Mouse (Mus musculus) liver, embryonic 16.5 days (tissue): ENCODE data around the gene Klhl35. TPM values are rescaled to one million over a fixed set of nuclear protein-coding genes. Genes with fewer than 3 reads are reported as not detected.
"Not testable (repeated sequence)": the region's sequence is repeated elsewhere in the genome, so short reads cannot be mapped to it uniquely, and the experiment has no call there.

Experiments
- ATAC-seq: fragments of 200-750 bp; cut with Nextera tagmentation; 2 replicates; pipeline ENCODE4 v1.8.0; 2017; ENCODE audit warnings: low read depth, mild to moderate bottlenecking, moderate number of reproducible peaks, moderate library complexity
- H3K27ac ChIP-seq: fragments of 300-500 bp; sonication (generic); 2 replicates; pipeline ENCODE4 v1.5.1; 2014; ENCODE audit warnings: mild to moderate bottlenecking, low read length
- H3K27me3 ChIP-seq: fragments of 300-500 bp; sonication (generic); 2 replicates; pipeline ENCODE4 v1.6.1; 2014; ENCODE audit warnings: low read depth, low read length, mixed read lengths; ENCODE audit not compliant: control insufficient read depth, insufficient read depth
- H3K36me3 ChIP-seq: fragments of 300-500 bp; sonication (generic); 2 replicates; pipeline ENCODE4 v1.6.1; 2014; ENCODE audit warnings: mild to moderate bottlenecking; ENCODE audit not compliant: control insufficient read depth, insufficient read depth
- H3K4me1 ChIP-seq: fragments of 300-500 bp; sonication (generic); 2 replicates; pipeline ENCODE4 v1.6.1; 2014; ENCODE audit warnings: low read depth, low read length, mixed read lengths; ENCODE audit not compliant: control insufficient read depth
- H3K4me2 ChIP-seq: fragments of 300-500 bp; sonication (generic); 2 replicates; pipeline ENCODE4 v1.6.1; 2014; ENCODE audit warnings: low read depth, low read length, mixed read lengths
- H3K4me3 ChIP-seq: fragments of 300-500 bp; sonication (generic); 2 replicates; pipeline ENCODE4 v1.5.1; 2014; ENCODE audit warnings: low read depth, mild to moderate bottlenecking, low read length
- H3K9ac ChIP-seq: fragments of 300-500 bp; sonication (generic); 2 replicates; pipeline ENCODE4 v1.6.1; 2014; ENCODE audit warnings: low read depth, low read length
- H3K9me3 ChIP-seq: fragments of 300-500 bp; sonication (generic); replicated peaks from 2 replicates; pipeline ENCODE4 v1.6.1; 2016; ENCODE audit warnings: low read length; ENCODE audit not compliant: control insufficient read depth
- WGBS: fragments of 180-500 bp; shearing (Covaris S2); extraction: QIAGEN DNeasy Blood & Tissue Kit; methylation state at CpG from one replicate; pipeline ENCODE4 v1.1.7; 2014; ENCODE audit not compliant: insufficient replicate concordance; 5-methylcytosine and 5-hydroxymethylcytosine counted together
- polyA plus RNA-seq: library from polyadenylated mRNA; unstranded; fragments of >200 nt; fragmentation: Nextera tagmentation; extraction: Ambion mirVana; gene quantifications from 2 replicates; pipeline ENCODE4 v1.2.1, GENCODE M21; 2015

Gene Klhl35
- polyA plus RNA-seq, 1 experiment from 2014 or later = not detected

DNA sequence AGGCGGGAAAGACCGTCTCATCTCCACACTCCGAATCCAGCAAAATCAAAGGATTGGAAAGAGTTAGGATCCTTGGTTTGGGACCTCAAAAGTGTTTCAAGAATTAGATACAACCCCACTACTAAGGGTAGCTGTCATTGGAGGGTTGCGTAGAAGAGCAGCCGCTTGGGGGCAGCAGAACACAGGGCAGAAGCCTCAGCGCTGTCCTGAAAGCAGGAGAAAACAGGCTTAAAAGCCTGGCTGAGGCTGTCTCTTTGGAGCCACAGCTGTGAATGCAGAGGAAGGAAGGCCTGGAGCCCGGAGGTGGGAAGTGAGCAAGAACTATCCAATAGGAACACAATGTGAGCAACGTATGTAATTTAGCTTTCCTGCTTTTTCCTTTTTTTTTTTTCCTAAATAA lies 34.4 kb downstream of the Klhl35 start:
- no peaks in the 10 kb centered on the region for H3K27me3 ChIP-seq
- peak overlapping the region; percentile 29; the same call in 1 of the 2 replicates for H3K9ac ChIP-seq
- H3K4me1 ChIP-seq = peaks cover 14% of the 10 kb centered on the region
- 2% methylated on average over 8 of the region's 8 CpGs for WGBS
- peak overlapping the region; percentile 91 for H3K27ac ChIP-seq
- H3K9me3 ChIP-seq = no peaks in the 10 kb centered on the region
- no peak overlapping the region for H3K4me3 ChIP-seq
- peak overlapping the region; percentile 45; the same call in 1 of the 2 replicates for H3K4me2 ChIP-seq
- ATAC-seq = peak; percentile 74
- no peaks in the 10 kb centered on the region for H3K36me3 ChIP-seq

DNA sequence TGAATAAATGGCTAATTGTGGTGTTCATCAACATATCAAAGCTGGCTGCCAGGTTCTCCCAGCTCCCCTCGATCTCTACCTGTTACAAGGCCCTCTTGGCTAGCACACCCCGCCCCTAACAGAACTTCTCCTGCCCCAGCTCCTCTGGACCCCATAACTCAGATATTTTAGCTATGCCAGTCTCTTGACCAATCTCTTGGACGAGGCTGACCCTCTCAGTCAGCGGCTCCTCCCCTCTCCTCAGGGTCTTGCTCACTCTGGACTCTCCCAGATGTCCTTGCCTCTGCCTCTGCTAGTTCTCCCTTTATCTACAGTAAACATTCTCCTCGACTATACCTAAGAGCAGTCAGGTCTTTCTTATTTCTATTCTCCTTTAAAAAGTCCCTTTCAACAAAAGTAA lies 34.9 kb downstream of the Klhl35 start:
- Histone ChIP-seq H3K36me3 (no peaks in the 10 kb centered on the region), H3K4me1 (peaks cover 14% of the 10 kb centered on the region), H3K4me2 (peak overlapping the region; percentile 45), H3K4me3 (no peak overlapping the region), H3K27me3 (no peaks in the 10 kb centered on the region), H3K9ac (peak overlapping the region; percentile 51), H3K27ac (peak overlapping the region; percentile 91), H3K9me3 (no peaks in the 10 kb centered on the region)
- 39% methylated on average over 5 of the region's 5 CpGs for WGBS
- ATAC-seq = peak; percentile 92

DNA sequence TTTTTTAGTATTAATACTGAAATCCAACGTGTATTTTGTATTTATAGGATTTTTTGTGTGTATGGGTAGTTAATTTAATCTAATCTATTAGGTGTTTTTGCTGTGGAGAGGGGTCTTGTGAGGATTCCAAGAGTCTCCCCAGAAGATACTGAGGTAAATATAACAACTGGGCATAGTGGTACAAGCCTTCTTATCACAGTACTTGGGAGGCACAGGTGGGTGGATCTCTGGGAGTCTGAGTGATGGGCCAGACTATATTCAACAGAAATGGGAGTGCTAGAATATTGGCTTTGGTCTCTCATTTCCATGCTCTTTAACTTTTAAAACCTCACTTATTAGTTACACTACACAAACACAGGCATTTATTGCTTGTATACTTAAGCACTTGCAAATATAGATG lies 35.3 kb downstream of the Klhl35 start:
- H3K27ac ChIP-seq = peak overlapping the region; percentile 75
- peak; percentile 95 for ATAC-seq

DNA sequence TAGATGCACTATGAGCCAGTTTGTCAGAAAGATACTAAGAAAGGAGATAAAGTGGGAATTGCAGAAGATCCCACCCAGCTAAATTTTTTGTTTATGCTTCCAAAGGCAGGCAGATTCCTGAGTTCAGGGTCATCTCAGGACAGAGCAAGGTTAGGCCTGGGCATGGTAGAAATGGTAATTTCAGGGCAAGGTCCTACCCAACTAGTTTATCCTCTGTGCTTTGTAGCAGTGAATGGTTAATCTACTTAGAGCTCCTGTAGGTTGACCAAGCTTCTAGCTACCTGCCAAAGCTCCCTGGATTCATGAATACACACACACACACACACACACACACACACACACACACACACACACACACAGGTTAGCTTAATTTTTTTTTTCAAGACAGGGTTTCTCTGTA lies 38.8 kb downstream of the Klhl35 start:
- H3K27ac ChIP-seq = no peak overlapping the region
- no peak for ATAC-seq
- no peaks in the 10 kb centered on the region for H3K36me3 ChIP-seq
- no peaks in the 10 kb centered on the region for H3K9me3 ChIP-seq
- no peak overlapping the region for H3K9ac ChIP-seq
- H3K4me1 ChIP-seq = peaks cover 14% of the 10 kb centered on the region
- no peak overlapping the region for H3K4me3 ChIP-seq
- H3K27me3 ChIP-seq = no peaks in the 10 kb centered on the region
- no peak overlapping the region for H3K4me2 ChIP-seq

More for the DNA sequence above, 35.3 kb downstream of the Klhl35 start:
- 48% methylated on average over 1 of the region's 1 CpGs for WGBS
- Histone ChIP-seq H3K9me3 (no peaks in the 10 kb centered on the region), H3K36me3 (no peaks in the 10 kb centered on the region), H3K4me3 (no peak overlapping the region), H3K4me1 (peaks cover 14% of the 10 kb centered on the region), H3K4me2 (peak overlapping the region; percentile 33), H3K27me3 (no peaks in the 10 kb centered on the region), H3K9ac (no peak overlapping the region; the same call in 1 of the 2 replicates)

DNA sequence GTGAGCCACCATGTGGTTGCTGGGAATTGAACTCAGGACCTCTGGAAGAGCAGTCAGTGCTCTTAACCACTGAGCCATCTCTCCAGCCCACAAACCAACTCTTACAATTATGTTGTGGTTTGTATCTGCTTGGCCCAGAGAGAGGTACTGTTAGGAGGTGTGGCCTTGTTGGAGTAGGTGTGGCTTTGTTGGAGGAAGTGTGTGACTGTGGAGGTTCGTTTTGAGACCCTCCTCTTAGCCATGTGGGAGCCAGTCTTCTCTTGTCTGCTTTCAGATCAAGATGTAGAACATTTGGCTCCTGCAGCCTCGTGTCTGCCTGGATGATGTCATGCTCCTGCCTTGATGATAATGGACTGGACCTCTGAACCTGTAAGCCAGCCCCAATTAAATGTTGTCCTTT lies 42.4 kb downstream of the Klhl35 start:
- not testable (repeated sequence) for H3K4me1 ChIP-seq, H3K27ac ChIP-seq, H3K36me3 ChIP-seq, H3K4me2 ChIP-seq, H3K27me3 ChIP-seq, H3K9me3 ChIP-seq, H3K9ac ChIP-seq, H3K4me3 ChIP-seq
- 4% methylated on average over 2 of the region's 2 CpGs for WGBS
- 0 out of 2 replicates have a peak, but pooled peaks have one; percentile 27 for ATAC-seq

DNA sequence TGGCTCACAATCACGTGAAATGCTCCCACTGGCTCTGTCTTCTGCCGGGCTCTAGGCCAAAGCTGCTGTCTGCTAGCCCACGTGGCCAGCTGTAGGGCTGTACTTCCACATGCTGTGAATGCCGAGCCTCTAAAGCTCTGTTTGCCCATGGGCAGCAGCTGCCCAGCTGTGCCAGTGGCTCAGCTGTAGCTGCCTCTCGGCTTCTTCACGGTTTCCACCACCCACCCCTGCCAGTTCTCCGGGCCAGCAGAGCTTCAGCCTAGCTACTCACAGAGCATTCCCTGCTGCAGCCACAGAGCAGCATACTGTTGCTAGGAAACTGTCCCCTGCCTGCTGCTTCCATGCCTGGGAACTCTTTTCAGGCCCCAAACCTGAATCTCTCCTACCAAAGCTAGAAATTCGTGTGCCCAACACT lies 44.3 kb downstream of the Klhl35 start:
- Histone ChIP-seq H3K27ac (no peak overlapping the region), H3K9ac (no peak overlapping the region), H3K9me3 (no peaks in the 10 kb centered on the region), H3K36me3 (no peaks in the 10 kb centered on the region), H3K4me3 (no peak overlapping the region), H3K4me2 (no peak overlapping the region), H3K4me1 (no peaks in the 10 kb centered on the region; the same call in 1 of the 2 replicates), H3K27me3 (no peaks in the 10 kb centered on the region)
- no peak for ATAC-seq
- 34% methylated on average over 8 of the region's 8 CpGs for WGBS

DNA sequence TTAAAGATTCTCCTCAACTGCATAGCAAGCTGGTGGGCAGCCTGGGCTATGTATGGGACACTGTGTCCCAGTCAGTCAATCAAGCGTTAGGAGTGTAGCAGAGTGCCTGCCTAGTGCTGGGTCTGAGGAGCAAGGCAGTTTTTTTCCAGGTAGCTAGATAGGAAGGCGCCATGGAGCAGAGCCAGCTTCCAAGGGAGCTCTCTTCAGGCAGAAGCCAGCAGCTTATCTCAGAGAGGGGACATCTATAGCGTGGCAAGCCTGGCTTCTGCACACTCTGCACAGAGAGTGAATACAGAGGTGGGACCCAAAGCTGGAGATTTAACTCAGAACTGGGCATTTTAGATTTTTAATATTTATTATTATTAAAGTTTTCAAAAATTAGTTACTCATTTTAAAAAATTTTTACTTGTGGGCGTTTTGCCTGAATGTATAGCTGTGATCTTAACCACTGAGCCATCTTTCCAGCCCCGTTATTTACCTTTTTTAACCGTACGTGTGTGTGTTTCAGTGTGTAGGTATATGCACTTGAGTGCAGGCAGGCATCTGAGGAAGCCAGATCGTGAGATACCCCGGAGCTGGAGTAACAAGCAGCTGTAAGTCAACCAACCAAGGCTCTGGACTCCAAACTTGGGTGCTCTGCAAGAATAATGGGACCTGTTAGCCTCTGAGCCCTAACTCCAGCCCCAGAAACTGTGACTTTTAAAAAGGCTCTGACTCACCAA lies 50.4 kb downstream of the Klhl35 start:
- Histone ChIP-seq H3K9me3 (no peaks in the 10 kb centered on the region), H3K27me3 (no peaks in the 10 kb centered on the region), H3K4me1 (peaks cover 24% of the 10 kb centered on the region), H3K4me2 (peak overlapping the region; percentile 47), H3K36me3 (no peaks in the 10 kb centered on the region), H3K4me3 (no peak overlapping the region), H3K27ac (peak overlapping the region; percentile 85), H3K9ac (0 out of 2 replicates have a peak overlapping the region, but pooled peaks have one; percentile 13)
- peak; percentile 31; the same call in 1 of the 2 replicates for ATAC-seq
- WGBS = 51% methylated on average over 9 of the region's 9 CpGs

DNA sequence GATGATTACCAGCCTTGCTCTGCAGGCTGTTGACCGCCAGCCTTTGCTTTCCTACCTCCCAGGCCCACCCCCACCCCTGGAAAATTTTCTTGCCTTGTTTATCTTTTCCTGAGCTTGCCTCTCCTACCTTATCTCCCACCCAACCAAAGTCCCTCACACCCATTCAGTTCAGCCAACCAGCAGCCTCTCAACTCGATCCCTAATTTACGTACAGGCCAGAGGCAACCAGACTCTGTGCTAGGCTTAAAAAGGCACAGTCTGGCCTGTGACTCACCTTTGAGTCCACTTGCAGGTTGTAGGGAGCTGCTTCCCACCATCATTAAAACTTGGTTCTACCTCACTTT lies 51.0 kb downstream of the Klhl35 start:
- H3K4me3 ChIP-seq = no peak overlapping the region
- no peak overlapping the region for H3K9ac ChIP-seq
- no peaks in the 10 kb centered on the region for H3K9me3 ChIP-seq
- peaks cover 24% of the 10 kb centered on the region for H3K4me1 ChIP-seq
- peak overlapping the region; percentile 47 for H3K4me2 ChIP-seq
- H3K27ac ChIP-seq = peak overlapping the region; percentile 85
- H3K36me3 ChIP-seq = no peaks in the 10 kb centered on the region
- no peaks in the 10 kb centered on the region for H3K27me3 ChIP-seq
- peak; percentile 96 for ATAC-seq
- WGBS = 26% methylated on average over 3 of the region's 3 CpGs

DNA sequence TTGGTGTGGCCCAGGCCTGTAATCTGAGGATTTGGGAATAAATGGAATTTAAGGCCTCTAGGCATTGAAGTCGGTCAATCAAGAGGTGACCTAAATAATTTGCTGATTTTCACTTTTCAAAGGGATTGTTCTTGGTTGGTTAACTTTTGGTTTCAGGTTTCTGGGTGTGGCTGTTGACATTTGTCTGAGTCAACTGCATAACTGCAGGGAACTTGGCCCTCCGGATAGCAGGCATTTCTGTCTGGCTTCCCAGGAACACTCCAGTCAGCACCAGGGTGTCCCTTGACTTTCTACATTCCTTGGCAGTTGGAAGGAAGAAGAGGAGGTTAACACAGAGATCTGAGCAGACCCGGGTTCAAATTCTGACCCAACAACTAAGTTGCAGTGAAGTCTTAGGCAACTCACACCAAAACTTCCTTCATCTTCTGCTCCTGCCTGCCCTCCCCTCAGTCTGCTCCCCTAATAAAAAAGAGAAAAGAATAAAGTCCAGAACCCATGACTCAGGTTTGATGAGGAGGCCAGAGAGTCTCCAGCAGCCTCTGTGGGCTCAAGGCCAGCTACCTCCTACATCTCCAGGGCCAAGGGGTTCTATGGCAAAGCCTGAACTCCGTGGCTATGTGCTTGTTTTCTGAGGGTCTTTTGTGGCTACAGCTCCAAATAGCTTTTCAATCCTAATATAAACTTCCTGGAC lies 53.3 kb downstream of the Klhl35 start:
- Histone ChIP-seq H3K4me3 (no peak overlapping the region), H3K36me3 (no peaks in the 10 kb centered on the region), H3K9ac (no peak overlapping the region), H3K9me3 (no peaks in the 10 kb centered on the region), H3K27ac (no peak overlapping the region), H3K4me2 (no peak overlapping the region), H3K27me3 (no peaks in the 10 kb centered on the region), H3K4me1 (peaks cover 24% of the 10 kb centered on the region)
- WGBS = 57% methylated on average over 4 of the region's 4 CpGs
- no peak for ATAC-seq
